Mouse (Mus musculus) liver, embryonic 14.5 days (tissue): ENCODE measurements around the gene Nfe2l2.

Experiments used
- CTCF ChIP-seq: IDR thresholded peaks from 2 replicates; pipeline ENCODE4 v1.5.1; 2016; ENCODE audit warnings: antibody characterized with exemption, low read depth, control low read depth
- EP300 ChIP-seq: IDR thresholded peaks from 2 replicates; pipeline ENCODE4 v1.6.1; 2016; ENCODE audit warnings: antibody characterized with exemption, low read depth

- TF ChIP-seq EP300, result no peak
- TF ChIP-seq CTCF, result no peak
Observed at GRCm38 (mm10) chr2:75731929-75732328, 27.5 kb upstream of the Nfe2l2 start.
